Mouse (Mus musculus) liver, adult 2 months (tissue): ENCODE results near the gene Pafah1b2.

Experiments
- CTCF ChIP-seq: fragments of 200-500 bp; IDR thresholded peaks from 2 replicates; pipeline ENCODE4 v1.5.1; 2011; ENCODE audit warnings: low read depth, low read length, control low read depth
- POLR2A ChIP-seq: fragments of 200-500 bp; IDR thresholded peaks from 2 replicates; pipeline ENCODE4 v1.6.1; 2011; ENCODE audit warnings: low read length, control low read depth; ENCODE audit not compliant: insufficient read depth; ENCODE audit errors: extremely low read depth

DNA sequence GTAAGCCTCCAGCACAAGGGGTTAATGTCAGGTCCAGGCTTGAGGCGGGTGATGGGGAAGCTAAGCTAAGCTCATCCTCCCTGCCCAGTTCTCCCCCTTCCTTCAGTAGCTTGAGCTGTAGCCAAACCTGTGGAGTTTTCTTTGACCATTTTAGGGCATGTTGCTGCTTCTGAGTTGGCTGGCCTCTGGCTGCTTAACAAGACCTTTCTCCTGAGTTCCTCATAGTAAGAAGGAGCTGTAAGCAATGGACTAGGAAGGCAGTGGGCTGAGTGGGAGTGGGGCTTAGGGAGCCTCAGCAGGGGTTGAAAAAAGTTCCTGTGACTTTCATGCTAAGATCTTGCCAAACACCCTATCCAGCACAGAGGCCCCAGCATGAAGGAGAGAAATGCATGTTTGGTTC is 92.6 kb downstream of the Pafah1b2 start:
- TF ChIP-seq CTCF (no peak), POLR2A (no peak)
